Mouse (Mus musculus) cerebellum, adult 2 months (tissue): ENCODE measurements around the gene Baiap2l1.

Experiments used
- CTCF ChIP-seq: fragments of 200-500 bp; IDR thresholded peaks from 2 replicates; pipeline ENCODE4 v1.5.1; 2011; ENCODE audit warnings: low read depth, mild to moderate bottlenecking, control low read depth, low read length, moderate library complexity, borderline replicate concordance; ENCODE audit not compliant: insufficient read depth
- POLR2A ChIP-seq: fragments of 200-500 bp; IDR thresholded peaks from 2 replicates; pipeline ENCODE4 v1.6.1; 2011; ENCODE audit warnings: low read length, control low read depth, borderline replicate concordance; ENCODE audit not compliant: insufficient read depth

GRCm38 (mm10) chr5:144288391-144288790, 69.5 kb downstream of the Baiap2l1 start:
- TF ChIP-seq POLR2A = no peak
- TF ChIP-seq CTCF = no peak
